Mouse (Mus musculus) hindbrain, embryonic 11.5 days (tissue): Measurements from ENCODE around the gene Clstn3. TPM values are rescaled to one million over a fixed set of nuclear protein-coding genes. Genes with fewer than 3 reads are reported as not detected.
"Not testable (repeated sequence)": the region's sequence is repeated elsewhere in the genome, so short reads cannot be mapped to it uniquely, and the experiment has no call there.

ENCODE experiments used
- ATAC-seq: fragments of 200-750 bp; cut with Nextera tagmentation; 2 replicates; pipeline ENCODE4 v1.8.0; 2017; ENCODE audit warnings: mild to moderate bottlenecking, moderate TSS enrichment, moderate library complexity; ENCODE audit not compliant: low FRiP score
- DNase-seq: peaks from one replicate; pipeline ENCODE4 v3.0.0-alpha.2; 2015; ENCODE audit warnings: low spot score
- H3K27ac ChIP-seq: fragments of 300-500 bp; sonication (generic); 2 replicates; pipeline ENCODE4 v1.5.1; 2014; ENCODE audit warnings: mild to moderate bottlenecking, low read depth, low read length
- H3K27me3 ChIP-seq: fragments of 300-500 bp; sonication (generic); 2 replicates; pipeline ENCODE4 v1.6.1; 2014; ENCODE audit warnings: mild to moderate bottlenecking, low read length, moderate library complexity, mixed read lengths; ENCODE audit not compliant: control insufficient read depth, insufficient read depth
- H3K36me3 ChIP-seq: fragments of 300-500 bp; sonication (generic); 2 replicates; pipeline ENCODE4 v1.6.1; 2014; ENCODE audit warnings: mild to moderate bottlenecking, low read length, moderate library complexity, mixed read lengths; ENCODE audit not compliant: control insufficient read depth, insufficient read depth
- H3K4me1 ChIP-seq: fragments of 300-500 bp; sonication (generic); replicated peaks from 2 replicates; pipeline ENCODE4 v1.6.1; 2014; ENCODE audit warnings: low read length, mixed read lengths; ENCODE audit not compliant: control insufficient read depth, insufficient read depth
- H3K4me2 ChIP-seq: fragments of 300-500 bp; sonication (generic); replicated peaks from 2 replicates; pipeline ENCODE4 v1.6.1; 2014; ENCODE audit warnings: mild to moderate bottlenecking, low read depth, low read length
- H3K4me3 ChIP-seq: fragments of 300-500 bp; sonication (generic); 2 replicates; pipeline ENCODE4 v1.5.1; 2014; ENCODE audit warnings: low read depth, low read length
- H3K9ac ChIP-seq: fragments of 300-500 bp; sonication (generic); 2 replicates; pipeline ENCODE4 v1.6.1; 2014; ENCODE audit warnings: low read depth, low read length
- H3K9me3 ChIP-seq: fragments of 300-500 bp; sonication (generic); 2 replicates; pipeline ENCODE4 v1.6.1; 2016; ENCODE audit warnings: low read length; ENCODE audit not compliant: control insufficient read depth
- WGBS: fragments of 180-500 bp; shearing (Covaris S2); extraction: QIAGEN DNeasy Blood & Tissue Kit; methylation state at CpG from one replicate; pipeline ENCODE4 v1.1.7; 2014; 5-methylcytosine and 5-hydroxymethylcytosine counted together
- polyA plus RNA-seq: library from polyadenylated mRNA; unstranded; fragments of >200 nt; fragmentation: Nextera tagmentation; extraction: Ambion mirVana; gene quantifications from 2 replicates; pipeline ENCODE4 v1.2.1, GENCODE M21; 2014

Gene Clstn3
- polyA plus RNA-seq, 1 experiment from 2014 or later = 10.2 TPM

DNA sequence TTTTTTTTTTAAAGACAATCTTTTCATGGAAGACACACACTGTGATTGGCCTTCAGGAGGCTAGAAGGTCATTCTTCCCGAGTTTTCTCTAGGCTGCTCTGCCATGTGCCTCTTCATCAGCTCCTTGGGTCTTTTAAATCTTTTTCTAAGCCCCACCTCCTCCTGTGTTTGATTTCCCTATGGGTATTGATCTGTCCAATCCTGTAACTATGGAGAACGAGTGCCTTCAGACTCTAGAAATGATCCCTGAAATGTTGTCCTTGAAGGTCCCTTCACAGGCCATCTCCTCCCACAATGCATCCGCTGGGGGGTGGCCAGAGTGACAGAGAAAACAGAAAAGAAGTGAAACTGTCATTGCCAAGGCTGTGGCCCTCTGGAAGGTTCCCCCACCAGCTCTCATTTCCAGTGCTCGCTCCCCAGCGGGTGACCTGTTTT is 12.6 kb upstream of the Clstn3 start:
- 69% methylated on average over 5 of the region's 5 CpGs for WGBS

DNA sequence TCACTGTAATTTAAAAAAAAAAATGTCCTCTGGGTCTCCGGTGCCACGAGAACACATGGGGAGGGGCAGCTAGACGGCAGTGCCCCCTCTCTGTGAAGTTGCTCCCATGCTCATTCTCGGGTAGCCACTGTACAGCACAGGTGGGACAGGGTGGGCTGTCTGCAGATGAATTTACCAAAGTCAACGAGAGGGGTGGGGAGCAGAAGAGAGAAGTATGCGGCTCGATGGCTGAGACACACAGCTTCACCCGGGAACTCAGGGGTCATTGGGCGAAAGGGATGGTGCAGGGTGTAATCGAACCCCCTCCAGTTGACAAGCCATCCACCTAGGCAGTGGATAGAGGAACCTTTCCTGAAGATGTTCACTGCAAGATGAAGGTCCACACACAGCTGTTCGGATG is 12.2 kb upstream of the Clstn3 start:
- H3K36me3 ChIP-seq = no peaks in the 10 kb centered on the region
- no peak overlapping the region for H3K4me2 ChIP-seq
- DNase-seq (no peak), ATAC-seq (no peak)
- no peaks in the 10 kb centered on the region for H3K27me3 ChIP-seq
- H3K9ac ChIP-seq = no peak overlapping the region
- H3K4me1 ChIP-seq = no peaks in the 10 kb centered on the region
- H3K4me3 ChIP-seq = no peak overlapping the region
- H3K9me3 ChIP-seq = no peaks in the 10 kb centered on the region
- H3K27ac ChIP-seq = no peak overlapping the region
- WGBS = 85% methylated on average over 11 of the region's 11 CpGs

More for the DNA sequence above, 12.6 kb upstream of the Clstn3 start:
- H3K9me3 ChIP-seq = no peaks in the 10 kb centered on the region
- H3K4me3 ChIP-seq = no peak overlapping the region
- H3K36me3 ChIP-seq = no peaks in the 10 kb centered on the region
- ATAC-seq (no peak), DNase-seq (no peak)
- no peaks in the 10 kb centered on the region for H3K4me1 ChIP-seq
- no peaks in the 10 kb centered on the region for H3K27me3 ChIP-seq
- H3K27ac ChIP-seq = no peak overlapping the region
- no peak overlapping the region for H3K4me2 ChIP-seq
- H3K9ac ChIP-seq = no peak overlapping the region

DNA sequence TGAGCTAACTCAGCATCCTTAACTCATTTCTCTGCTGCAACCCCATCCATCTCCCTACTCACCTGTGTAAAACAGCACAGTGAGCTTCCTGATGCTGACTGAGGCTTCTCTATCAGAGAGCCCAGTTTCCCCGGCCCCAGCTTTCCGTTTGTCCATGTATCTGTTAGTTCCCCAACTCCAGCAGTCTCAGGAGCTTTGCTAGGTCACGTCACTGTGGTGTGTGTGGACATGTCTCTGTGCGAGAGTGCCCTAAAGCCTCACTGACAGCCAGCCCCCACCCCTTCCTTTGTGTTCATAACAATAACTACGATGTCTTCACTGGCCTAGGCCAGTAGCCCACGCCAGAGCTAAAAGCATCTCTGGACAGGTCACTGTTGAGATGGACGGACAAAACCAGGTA is 11.6 kb upstream of the Clstn3 start:
- Histone ChIP-seq H3K4me1 (no peaks in the 10 kb centered on the region), H3K36me3 (no peaks in the 10 kb centered on the region), H3K9ac (no peak overlapping the region), H3K27ac (no peak overlapping the region), H3K4me3 (no peak overlapping the region), H3K4me2 (no peak overlapping the region), H3K9me3 (no peaks in the 10 kb centered on the region), H3K27me3 (no peaks in the 10 kb centered on the region)
- DNase-seq (no peak), ATAC-seq (no peak)
- 76% methylated on average over 7 of the region's 7 CpGs for WGBS

- not testable (repeated sequence) for H3K4me1 ChIP-seq, H3K9me3 ChIP-seq, H3K4me2 ChIP-seq, H3K4me3 ChIP-seq, DNase-seq, H3K9ac ChIP-seq, ATAC-seq, H3K27ac ChIP-seq, H3K36me3 ChIP-seq, H3K27me3 ChIP-seq
- 88% methylated on average over 8 of the region's 11 CpGs for WGBS
Measured at GRCm38 (mm10) chr6:124475335-124476075, 10.9 kb upstream of the Clstn3 start.

- Histone ChIP-seq H3K4me2 (no peak overlapping the region), H3K4me3 (no peak overlapping the region), H3K36me3 (no peaks in the 10 kb centered on the region), H3K27me3 (no peaks in the 10 kb centered on the region), H3K4me1 (no peaks in the 10 kb centered on the region), H3K9ac (no peak overlapping the region), H3K9me3 (no peaks in the 10 kb centered on the region), H3K27ac (no peak overlapping the region)
- no peak for DNase-seq
- WGBS = 83% methylated on average over 11 of the region's 11 CpGs
- no peak for ATAC-seq
Measured at GRCm38 (mm10) chr6:124474621-124475020, 10.0 kb upstream of the Clstn3 start.

DNA sequence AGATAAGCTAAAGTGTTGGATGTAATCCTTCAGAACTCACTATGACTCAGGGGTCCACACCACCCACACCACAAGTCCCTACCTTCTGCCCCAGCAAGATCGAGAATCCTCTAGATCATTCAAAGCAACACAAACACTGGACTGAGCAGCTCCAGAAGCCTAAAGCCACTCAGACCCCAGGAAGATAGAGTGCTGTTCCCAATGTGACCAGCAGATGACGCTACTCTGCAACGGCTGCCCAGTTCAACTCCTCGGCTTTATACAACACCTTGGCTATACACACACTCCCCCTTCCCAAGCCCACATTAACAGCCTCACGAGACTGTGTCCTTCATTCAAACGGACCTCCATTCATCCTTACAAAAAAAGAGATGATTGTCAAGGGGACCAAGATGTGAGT is 8.2 kb upstream of the Clstn3 start:
- Histone ChIP-seq H3K27me3 (no peaks in the 10 kb centered on the region), H3K36me3 (no peaks in the 10 kb centered on the region), H3K4me3 (no peak overlapping the region), H3K9me3 (no peaks in the 10 kb centered on the region), H3K27ac (no peak overlapping the region), H3K9ac (no peak overlapping the region), H3K4me1 (no peaks in the 10 kb centered on the region), H3K4me2 (no peak overlapping the region)
- no peak for ATAC-seq
- DNase-seq = no peak
- WGBS = 32% methylated on average over 6 of the region's 6 CpGs

GRCm38 (mm10) chr6:124471783-124472638 is 7.4 kb upstream of the Clstn3 start:
- H3K4me1 ChIP-seq, H3K9me3 ChIP-seq, H3K4me2 ChIP-seq, H3K36me3 ChIP-seq, DNase-seq, H3K4me3 ChIP-seq, H3K9ac ChIP-seq, ATAC-seq, H3K27ac ChIP-seq, H3K27me3 ChIP-seq: not testable (repeated sequence)
- WGBS = 88% methylated on average over 6 of the region's 6 CpGs

- no peak overlapping the region for H3K4me2 ChIP-seq
- H3K9me3 ChIP-seq = no peaks in the 10 kb centered on the region
- H3K27me3 ChIP-seq = no peaks in the 10 kb centered on the region
- ATAC-seq (no peak), DNase-seq (no peak)
- no peak overlapping the region for H3K4me3 ChIP-seq
- no peaks in the 10 kb centered on the region for H3K36me3 ChIP-seq
- no peaks in the 10 kb centered on the region for H3K4me1 ChIP-seq
- H3K9ac ChIP-seq = no peak overlapping the region
- no peak overlapping the region for H3K27ac ChIP-seq
- 87% methylated on average over 3 of the region's 3 CpGs for WGBS
Measured at GRCm38 (mm10) chr6:124471121-124471520, 6.5 kb upstream of the Clstn3 start.
